Mouse (Mus musculus) embryonic facial prominence, embryonic 13.5 days (tissue): Measurements from ENCODE around the gene Slc16a9. TPM values are rescaled to one million over a fixed set of nuclear protein-coding genes. Genes with fewer than 3 reads are reported as not detected.
A peak's percentile ranks its signal among the peaks of the same experiment; 100 is the strongest.

Source experiments
- ATAC-seq: fragments of 200-750 bp; cut with Nextera tagmentation; 2 replicates; pipeline ENCODE4 v1.8.0; 2017; ENCODE audit warnings: low read depth; ENCODE audit not compliant: insufficient number of reproducible peaks, insufficient read depth, low FRiP score, low TSS enrichment
- H3K27ac ChIP-seq: fragments of 300-500 bp; sonication (generic); 2 replicates; pipeline ENCODE4 v1.5.1; 2015; ENCODE audit warnings: moderate library complexity, mild to moderate bottlenecking, inconsistent platforms
- H3K27me3 ChIP-seq: fragments of 300-500 bp; sonication (generic); 2 replicates; pipeline ENCODE4 v1.6.1; 2015; ENCODE audit warnings: mild to moderate bottlenecking, inconsistent platforms
- H3K36me3 ChIP-seq: fragments of 300-500 bp; sonication (generic); 2 replicates; pipeline ENCODE4 v1.6.1; 2015; ENCODE audit warnings: mild to moderate bottlenecking, inconsistent platforms
- H3K4me1 ChIP-seq: fragments of 300-500 bp; sonication (generic); 2 replicates; pipeline ENCODE4 v1.6.1; 2015; ENCODE audit warnings: inconsistent platforms
- H3K4me2 ChIP-seq: fragments of 300-500 bp; sonication (generic); 2 replicates; pipeline ENCODE4 v1.6.1; 2015; ENCODE audit warnings: moderate library complexity, mild to moderate bottlenecking, inconsistent platforms
- H3K4me3 ChIP-seq: fragments of 300-500 bp; sonication (generic); 2 replicates; pipeline ENCODE4 v1.5.1; 2015; ENCODE audit warnings: mild to moderate bottlenecking, inconsistent platforms
- H3K9ac ChIP-seq: fragments of 300-500 bp; sonication (generic); 2 replicates; pipeline ENCODE4 v1.6.1; 2015; ENCODE audit warnings: mild to moderate bottlenecking, inconsistent platforms
- H3K9me3 ChIP-seq: fragments of 300-500 bp; sonication (generic); 2 replicates; pipeline ENCODE4 v1.6.1; 2016; ENCODE audit warnings: inconsistent platforms
- WGBS: fragments of 180-500 bp; shearing (Covaris S2); methylation state at CpG from one replicate; pipeline ENCODE4 v1.1.7; 2015; ENCODE audit warnings: mixed read lengths; 5-methylcytosine and 5-hydroxymethylcytosine counted together
- polyA plus RNA-seq: library from polyadenylated mRNA; unstranded; fragments of >200 nt; fragmentation: Nextera tagmentation; extraction: Ambion mirVana; gene quantifications from 2 replicates; pipeline ENCODE4 v1.2.1, GENCODE M21; 2015

Gene Slc16a9
- 1.1 and 1.5 TPM in 2 replicates for polyA plus RNA-seq

DNA sequence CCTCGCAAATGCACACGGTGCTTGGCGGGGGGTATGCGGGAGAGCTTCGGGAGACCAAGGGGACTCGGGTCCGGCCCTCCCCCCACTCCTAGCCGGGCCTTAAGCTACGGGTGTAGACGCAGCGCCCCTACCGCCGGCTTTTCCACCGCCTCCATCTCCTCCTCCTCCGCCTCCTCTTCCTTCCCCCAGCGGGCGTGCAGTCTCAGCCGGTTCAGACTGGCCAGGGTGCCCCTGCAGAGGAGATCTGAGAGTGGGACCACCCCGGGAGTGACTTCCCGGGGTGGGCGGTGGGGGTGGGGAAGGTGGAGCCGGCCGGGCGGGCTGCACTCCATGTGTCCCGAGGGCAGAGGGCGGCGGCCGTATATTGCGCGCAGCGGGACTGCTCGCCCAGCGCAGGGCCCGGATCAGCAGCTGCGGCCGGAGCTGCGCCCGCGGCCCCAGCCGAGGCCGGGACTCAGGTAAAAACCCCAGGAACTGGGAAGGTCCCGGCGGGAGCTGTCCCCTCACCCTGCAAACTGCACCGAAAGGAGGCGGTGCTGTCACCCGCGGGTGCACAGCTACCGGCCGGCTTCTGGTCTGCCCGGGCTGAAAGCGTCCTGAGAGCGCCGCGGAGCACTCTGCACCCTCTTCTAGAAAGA is at the start of gene Slc16a9:
Gene Slc16a9, plus strand, starts transcription at position 180 of the 638 bp plus-strand sequence.
- Histone ChIP-seq H3K4me2 (peak within 1 kb of the TSS; percentile 93), H3K9me3 (no peaks in the 10 kb centered on the region), H3K36me3 (no peaks in the 10 kb centered on the region), H3K27ac (no peak within 1 kb of the TSS), H3K27me3 (peaks cover 44% of the 10 kb centered on the region), H3K4me1 (peaks cover 13% of the 10 kb centered on the region), H3K9ac (peak within 1 kb of the TSS; percentile 78), H3K4me3 (peak within 1 kb of the TSS; percentile 65)
- peak; percentile 80 for ATAC-seq
- WGBS = under 1% methylated on average over 51 of the region's 54 CpGs

DNA sequence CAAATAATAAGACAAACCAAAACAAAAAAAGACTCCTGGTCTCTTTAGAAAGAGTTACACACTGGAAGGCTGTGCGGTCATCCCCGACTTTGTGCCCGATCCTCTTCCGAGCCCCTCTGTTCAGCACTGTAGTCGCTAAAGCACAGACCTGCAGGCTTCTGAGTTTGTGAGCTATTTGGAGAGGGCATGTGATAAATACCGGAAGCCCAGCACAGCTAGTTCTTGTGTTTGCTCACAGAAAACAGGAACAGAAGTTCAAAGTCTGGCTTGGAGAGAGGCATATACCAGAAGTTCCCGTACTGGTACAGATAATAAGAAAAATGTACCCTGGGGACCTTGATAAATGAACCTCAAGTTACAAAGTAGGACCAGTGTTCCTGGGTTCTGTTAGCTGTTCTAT is 49.6 kb upstream of the Slc16a9 start:
- H3K4me1 ChIP-seq = peaks cover 10% of the 10 kb centered on the region
- H3K4me3 ChIP-seq = no peak overlapping the region
- 60% methylated on average over 7 of the region's 7 CpGs for WGBS
- H3K9ac ChIP-seq = no peak overlapping the region
- ATAC-seq = no peak
- H3K27ac ChIP-seq = 0 out of 2 replicates have a peak overlapping the region, but pooled peaks have one; percentile 11
- H3K27me3 ChIP-seq = no peaks in the 10 kb centered on the region
- H3K4me2 ChIP-seq = no peak overlapping the region
- no peaks in the 10 kb centered on the region for H3K9me3 ChIP-seq
- peaks cover 27% of the 10 kb centered on the region for H3K36me3 ChIP-seq

DNA sequence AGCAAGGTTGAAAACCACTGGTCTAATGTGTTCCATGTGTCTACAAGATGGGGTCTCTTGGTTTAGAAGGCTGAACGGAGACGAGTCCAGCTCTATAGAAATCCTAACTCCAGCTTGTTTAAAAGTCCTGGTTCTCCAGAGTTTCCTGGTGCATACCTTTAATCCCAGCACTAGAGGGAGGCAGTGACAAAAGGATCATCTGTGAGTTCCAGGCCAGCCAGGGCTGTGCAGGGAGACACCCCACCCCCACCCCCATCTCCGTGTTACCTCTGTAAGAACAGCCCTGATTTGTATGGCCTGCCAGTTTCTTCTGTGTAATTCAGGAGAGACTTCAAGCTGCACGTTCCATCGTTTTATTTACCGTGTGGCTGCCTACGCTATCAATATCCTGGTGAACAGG is 49.1 kb upstream of the Slc16a9 start:
- 0 out of 2 replicates have a peak overlapping the region, but pooled peaks have one; percentile 11 for H3K27ac ChIP-seq
- no peak overlapping the region for H3K4me2 ChIP-seq
- no peaks in the 10 kb centered on the region for H3K27me3 ChIP-seq
- H3K9me3 ChIP-seq = no peaks in the 10 kb centered on the region
- WGBS = 30% methylated on average over 7 of the region's 7 CpGs
- no peak overlapping the region for H3K9ac ChIP-seq
- no peak for ATAC-seq
- peaks cover 27% of the 10 kb centered on the region for H3K36me3 ChIP-seq
- H3K4me3 ChIP-seq = no peak overlapping the region
- H3K4me1 ChIP-seq = peaks cover 12% of the 10 kb centered on the region

DNA sequence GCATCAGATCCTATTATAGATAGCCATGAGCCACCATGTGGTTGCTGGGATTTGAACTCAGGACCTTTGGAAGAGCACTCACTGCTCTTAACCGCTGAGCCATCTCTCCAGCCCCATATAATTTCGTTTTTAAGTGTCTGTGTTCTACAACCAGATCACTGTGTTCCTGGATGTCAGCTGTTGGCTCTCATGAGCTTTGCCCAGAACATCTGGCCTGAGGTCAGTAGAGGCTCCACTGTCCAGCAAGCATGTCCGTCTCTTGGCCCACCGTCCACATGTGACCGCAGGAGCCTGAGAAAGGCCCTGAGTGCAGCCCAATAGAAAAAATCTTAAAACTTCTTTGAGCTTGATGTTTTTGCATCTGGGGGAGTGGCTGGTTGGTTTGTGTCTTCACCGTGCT is 48.2 kb upstream of the Slc16a9 start:
- H3K4me2 ChIP-seq = no peak overlapping the region
- no peaks in the 10 kb centered on the region for H3K27me3 ChIP-seq
- 88% methylated on average over 6 of the region's 6 CpGs for WGBS
- H3K4me1 ChIP-seq = peaks cover 15% of the 10 kb centered on the region
- H3K36me3 ChIP-seq = peaks cover 21% of the 10 kb centered on the region
- H3K9ac ChIP-seq = no peak overlapping the region
- no peak for ATAC-seq
- H3K4me3 ChIP-seq = no peak overlapping the region
- H3K27ac ChIP-seq = no peak overlapping the region
- H3K9me3 ChIP-seq = no peaks in the 10 kb centered on the region

DNA sequence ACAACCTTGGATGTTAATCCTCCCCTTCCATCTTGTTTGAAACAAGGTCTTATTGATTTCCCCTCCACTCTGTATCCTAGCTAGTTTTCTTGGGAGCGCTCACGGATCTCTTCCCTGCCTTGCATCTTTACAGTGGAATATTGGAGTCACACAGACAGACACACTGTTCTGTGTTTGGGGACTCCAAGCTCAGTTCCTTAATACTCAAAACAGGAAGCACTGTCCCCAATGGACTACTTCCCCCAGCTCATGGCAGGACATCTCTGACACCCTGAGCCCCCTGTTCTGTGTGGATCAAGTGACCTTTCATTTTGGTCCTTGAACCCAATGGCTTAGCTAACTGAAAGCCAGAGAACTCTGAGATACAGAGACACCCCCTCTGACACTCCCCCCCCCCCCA is 47.3 kb upstream of the Slc16a9 start:
- H3K27me3 ChIP-seq = no peaks in the 10 kb centered on the region
- peaks cover 15% of the 10 kb centered on the region for H3K4me1 ChIP-seq
- no peak overlapping the region for H3K4me2 ChIP-seq
- H3K36me3 ChIP-seq = peaks cover 12% of the 10 kb centered on the region
- WGBS = 81% methylated on average over 2 of the region's 2 CpGs
- H3K4me3 ChIP-seq = no peak overlapping the region
- ATAC-seq = no peak
- H3K27ac ChIP-seq = no peak overlapping the region
- H3K9ac ChIP-seq = no peak overlapping the region
- no peaks in the 10 kb centered on the region for H3K9me3 ChIP-seq

DNA sequence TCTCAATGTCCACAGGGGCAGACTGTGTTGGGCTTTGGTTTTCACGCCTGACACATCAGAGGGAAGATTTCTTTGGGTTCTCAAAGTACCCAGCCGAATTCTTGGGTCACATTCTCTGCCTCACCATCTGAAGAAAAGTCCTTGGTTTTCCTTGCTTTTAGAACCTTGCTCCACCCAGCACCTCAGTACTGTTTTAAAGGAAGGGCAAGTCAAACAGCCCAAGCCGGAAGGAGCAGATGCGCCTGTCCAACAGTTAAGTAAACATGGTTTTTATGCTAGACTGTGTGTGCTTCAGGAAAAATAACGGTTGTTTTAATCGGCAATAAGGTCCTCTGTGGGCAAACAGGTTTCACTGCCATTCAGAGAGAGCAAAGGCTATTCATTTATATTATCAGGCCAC is 46.9 kb upstream of the Slc16a9 start:
- H3K4me3 ChIP-seq = no peak overlapping the region
- no peak for ATAC-seq

DNA sequence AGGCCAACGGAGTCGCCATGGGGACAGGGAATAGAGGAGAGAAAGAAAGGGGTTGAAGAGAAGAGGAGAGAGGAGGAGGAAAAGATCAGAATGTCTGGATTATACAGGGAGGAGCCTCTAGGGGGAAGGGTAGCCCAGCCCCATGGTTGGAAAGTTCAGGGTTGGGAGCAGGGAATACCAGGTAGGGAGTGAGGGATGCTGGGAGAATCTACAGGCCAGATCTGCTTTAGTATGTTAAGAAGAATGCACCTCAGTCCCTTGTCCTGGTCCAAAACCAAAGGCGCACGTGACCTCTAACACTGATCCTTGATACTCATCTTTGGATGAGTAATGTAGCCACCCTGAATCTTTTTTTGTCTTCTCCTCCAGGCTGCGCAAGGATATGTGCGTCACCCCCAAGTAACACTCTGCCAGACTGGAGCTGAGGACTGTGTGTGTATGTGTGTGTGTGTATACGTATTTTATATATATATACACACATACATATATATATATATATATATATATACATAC is 45.9 kb upstream of the Slc16a9 start:
- Histone ChIP-seq H3K4me1 (peaks cover 15% of the 10 kb centered on the region), H3K9me3 (no peaks in the 10 kb centered on the region), H3K4me2 (no peak overlapping the region), H3K27ac (no peak overlapping the region), H3K9ac (no peak overlapping the region), H3K36me3 (no peaks in the 10 kb centered on the region), H3K4me3 (no peak overlapping the region), H3K27me3 (no peaks in the 10 kb centered on the region)
- WGBS = 93% methylated on average over 7 of the region's 7 CpGs
- ATAC-seq = no peak

More for the DNA sequence above, 46.9 kb upstream of the Slc16a9 start:
- peaks cover 15% of the 10 kb centered on the region for H3K4me1 ChIP-seq
- H3K9me3 ChIP-seq = no peaks in the 10 kb centered on the region
- H3K9ac ChIP-seq = no peak overlapping the region
- H3K36me3 ChIP-seq = peaks cover 9% of the 10 kb centered on the region
- no peak overlapping the region for H3K27ac ChIP-seq
- no peak overlapping the region for H3K4me2 ChIP-seq
- no peaks in the 10 kb centered on the region for H3K27me3 ChIP-seq
- WGBS = 78% methylated on average over 6 of the region's 6 CpGs

DNA sequence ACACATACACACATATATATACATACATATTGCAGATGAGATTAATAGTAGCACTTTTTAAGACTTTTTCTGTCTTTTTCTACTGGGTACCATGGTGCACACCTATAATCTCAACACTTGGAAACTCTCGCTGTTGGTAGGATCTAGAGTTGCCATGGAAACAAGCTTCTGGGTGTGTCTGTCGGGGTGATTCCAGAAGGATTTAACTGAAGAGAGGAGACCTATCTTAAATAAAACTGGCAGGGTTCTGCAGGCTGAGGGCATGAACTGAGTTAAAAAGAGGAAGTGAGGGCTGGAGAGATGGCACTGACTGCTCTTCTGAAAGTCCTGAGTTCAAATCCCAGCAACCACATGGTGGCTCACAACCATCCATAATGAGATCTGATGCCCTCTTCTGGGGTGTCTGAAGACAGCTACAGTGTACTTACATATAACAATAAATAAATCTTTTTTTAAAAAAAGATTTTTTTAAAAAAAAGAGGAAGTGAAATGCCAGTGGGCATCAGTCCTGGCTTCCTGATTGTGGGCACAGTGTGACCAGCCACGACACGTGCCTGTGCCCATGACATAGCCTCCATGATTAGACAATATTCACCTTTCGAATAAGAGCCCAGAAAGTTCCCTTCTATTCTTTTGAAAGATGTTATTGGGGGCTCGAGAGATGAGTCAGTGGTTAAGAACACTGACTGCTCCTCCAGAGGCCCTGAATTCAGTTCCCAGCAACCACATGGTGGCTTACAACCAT is 45.3 kb upstream of the Slc16a9 start:
- ATAC-seq = no peak
- H3K27ac ChIP-seq = no peak overlapping the region
- H3K4me3 ChIP-seq = no peak overlapping the region
- no peaks in the 10 kb centered on the region for H3K9me3 ChIP-seq
- peaks cover 17% of the 10 kb centered on the region for H3K4me1 ChIP-seq
- H3K9ac ChIP-seq = no peak overlapping the region
- WGBS = 88% methylated on average over 6 of the region's 6 CpGs
- no peaks in the 10 kb centered on the region for H3K27me3 ChIP-seq
- no peak overlapping the region for H3K4me2 ChIP-seq
- H3K36me3 ChIP-seq = no peaks in the 10 kb centered on the region

DNA sequence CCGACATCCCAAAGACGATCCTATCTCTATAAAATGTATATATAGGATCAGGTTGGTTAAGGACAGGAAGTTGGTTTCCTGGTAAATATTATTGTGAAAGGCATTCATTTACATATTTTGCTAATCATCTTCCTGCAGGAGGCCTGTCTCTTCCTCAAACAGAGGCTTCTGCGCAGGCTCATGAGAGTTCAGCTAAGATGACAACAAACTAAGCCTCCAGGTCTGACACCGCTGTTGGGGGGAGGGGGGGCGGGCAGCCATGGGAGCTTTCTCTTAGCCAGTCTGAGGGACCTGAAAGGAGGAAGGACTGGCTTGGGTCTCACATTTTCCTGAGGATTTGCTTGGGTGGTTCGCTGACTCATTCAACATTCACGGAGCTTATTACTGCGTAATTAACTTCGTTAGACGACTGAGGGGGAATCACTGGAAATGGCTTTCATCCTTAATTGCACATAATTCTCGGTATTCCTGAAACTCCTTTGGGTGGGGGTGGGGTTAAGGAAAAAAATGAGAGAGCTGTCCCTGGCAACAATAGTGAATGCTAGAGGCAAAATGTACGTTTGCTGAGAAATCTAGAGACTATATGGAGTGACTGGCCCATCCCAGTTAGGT is 43.9 kb upstream of the Slc16a9 start:
- H3K4me2 ChIP-seq = no peak overlapping the region
- H3K9me3 ChIP-seq = no peaks in the 10 kb centered on the region
- no peak overlapping the region for H3K4me3 ChIP-seq
- no peak overlapping the region for H3K9ac ChIP-seq
- H3K4me1 ChIP-seq = peaks cover 14% of the 10 kb centered on the region
- no peak for ATAC-seq
- no peaks in the 10 kb centered on the region for H3K27me3 ChIP-seq
- WGBS = 35% methylated on average over 12 of the region's 12 CpGs
- H3K27ac ChIP-seq = no peak overlapping the region
- H3K36me3 ChIP-seq = no peaks in the 10 kb centered on the region

DNA sequence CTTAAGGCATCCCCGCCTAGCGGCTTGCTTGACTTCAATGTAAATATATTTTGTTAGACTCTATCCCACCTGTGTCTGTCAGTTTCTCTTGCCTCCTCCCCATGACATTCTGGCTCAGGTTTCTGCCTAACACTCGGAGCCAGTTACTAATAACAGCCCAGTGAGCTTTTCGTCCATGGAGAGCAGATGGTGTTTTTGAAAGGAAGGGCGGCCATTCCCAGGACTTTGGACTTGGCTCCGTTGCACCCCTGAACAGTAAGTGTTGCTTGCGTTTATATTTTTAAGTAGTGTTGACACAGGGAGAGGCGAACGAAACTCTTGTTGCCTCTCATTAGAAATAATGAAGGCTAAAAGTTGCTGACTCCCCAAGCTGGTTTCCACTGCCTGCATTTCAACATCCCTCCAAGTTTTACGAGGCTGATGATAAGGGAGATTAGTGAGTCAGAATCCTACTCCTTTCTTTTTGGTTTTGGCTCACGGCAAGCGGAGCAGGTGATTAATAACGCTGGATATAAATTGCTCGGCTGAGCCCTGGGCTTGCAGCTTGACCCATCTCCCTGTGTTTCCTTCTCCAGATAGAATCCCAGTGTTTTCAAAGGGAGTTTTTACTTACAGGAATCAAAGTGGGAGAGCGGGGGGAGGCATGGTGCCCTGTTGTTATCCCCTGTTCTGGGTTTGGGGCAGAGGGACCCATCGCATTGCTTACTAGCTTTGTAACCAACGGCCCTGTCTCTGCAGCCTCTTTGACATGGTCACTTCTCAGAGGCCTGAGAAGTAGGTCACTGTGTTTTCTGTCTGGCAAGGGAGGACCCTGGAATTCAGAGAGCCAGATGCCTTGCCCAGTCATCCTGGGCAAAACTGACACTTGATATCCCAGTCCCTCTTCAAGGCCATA is 40.1 kb upstream of the Slc16a9 start, which contains the start of gene Mrln:
Gene Mrln, plus strand, starts transcription at position 160 of the 895 bp plus-strand sequence.
- 57% methylated on average over 17 of the region's 17 CpGs for WGBS
- Histone ChIP-seq H3K4me3 (no peak within 1 kb of the TSS), H3K36me3 (no peaks in the 10 kb centered on the region), H3K4me2 (no peak within 1 kb of the TSS), H3K9me3 (no peaks in the 10 kb centered on the region), H3K4me1 (peaks cover 13% of the 10 kb centered on the region; the same call in 1 of the 2 replicates), H3K9ac (no peak within 1 kb of the TSS), H3K27me3 (no peaks in the 10 kb centered on the region), H3K27ac (no peak within 1 kb of the TSS)
- ATAC-seq = no peak

DNA sequence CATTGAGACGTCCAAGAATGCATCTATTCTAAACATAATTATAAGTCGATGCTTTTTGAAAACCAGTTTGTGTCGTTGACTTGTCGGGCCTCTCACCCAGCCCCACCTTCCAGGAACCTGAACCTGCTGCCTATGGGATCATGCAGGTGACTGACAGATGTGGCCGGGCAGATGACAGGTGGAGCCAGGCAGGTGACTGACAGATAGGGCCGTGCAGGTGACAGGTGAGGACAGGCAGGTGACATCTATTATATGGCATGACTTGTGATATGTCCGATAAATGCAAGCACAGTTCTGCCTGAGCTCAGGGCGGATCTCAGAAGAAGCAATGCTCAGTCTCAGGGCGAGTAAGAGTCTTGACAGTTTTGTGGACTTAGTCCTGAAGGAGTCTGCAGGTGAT is 33.6 kb upstream of the Slc16a9 start:
- no peaks in the 10 kb centered on the region for H3K36me3 ChIP-seq
- no peak overlapping the region for H3K4me3 ChIP-seq
- no peak overlapping the region for H3K9ac ChIP-seq
- H3K4me2 ChIP-seq = no peak overlapping the region
- 76% methylated on average over 9 of the region's 9 CpGs for WGBS
- no peaks in the 10 kb centered on the region for H3K27me3 ChIP-seq
- H3K4me1 ChIP-seq = no peaks in the 10 kb centered on the region
- ATAC-seq = no peak
- H3K27ac ChIP-seq = no peak overlapping the region
- no peaks in the 10 kb centered on the region for H3K9me3 ChIP-seq
